ENCODE assay signal across 9 mouse cellular contexts in genomic region chr6:140819451-140819878, GRCm38 (mm10).
A peak's percentile ranks its signal among the peaks of the same experiment; 100 is the strongest.
DNase-seq lines count a peak whose midpoint lies in the region; ATAC-seq lines count a peak whose summit lies in the region.
"Had no signal": no experiment of that assay in that cellular context is flagged by ENCODE, and none has a peak within 500 bp of the region (broad histone marks: within the 10 kb centered on the region; RNA-seq: fewer than 3 reads in every experiment).

No protein-coding gene starts in this region.

- H3K4me2 ChIP-seq in heart, embryonic 12.5 days = no peak overlapping the region
- H3K4me2 ChIP-seq in embryonic facial prominence, embryonic 14.5 days (ENCODE audit: low read depth, low read length) = no peak overlapping the region

- DNase-seq in heart, embryonic 10.5 days (ENCODE audit: low spot score) = no peak
- peak; percentile 74 for DNase-seq in CD4-positive helper T cell, adult 2 months (ENCODE audit: low read depth, low spot score)
- DNase-seq in embryonic facial prominence, embryonic 14.5 days (ENCODE audit: low spot score) = peak; percentile 70
- peak; percentile 15 for DNase-seq in lung, postnatal 25 days (ENCODE audit: low spot score)
- DNase-seq in layer of hippocampus, postnatal 10 days (ENCODE audit: low spot score in 2 of 2) = no peak
- DNase-seq in ovary, postnatal 10 days (ENCODE audit: low spot score) = no peak
- no peak for DNase-seq in cerebellum, postnatal 25 days

- H3K9me3 ChIP-seq in heart, embryonic 12.5 days (replicated peaks) = no peaks in the 10 kb centered on the region
- H3K9me3 ChIP-seq in heart, embryonic 10.5 days = no peaks in the 10 kb centered on the region
- no peaks in the 10 kb centered on the region for H3K9me3 ChIP-seq in embryonic facial prominence, embryonic 14.5 days (ENCODE audit: control insufficient read depth, low read length)

- no peaks in the 10 kb centered on the region for H3K36me3 ChIP-seq in heart, embryonic 12.5 days
- H3K36me3 ChIP-seq in heart, embryonic 10.5 days = no peaks in the 10 kb centered on the region
- no peaks in the 10 kb centered on the region for H3K36me3 ChIP-seq in embryonic facial prominence, embryonic 14.5 days (ENCODE audit: control insufficient read depth, insufficient read depth, low read length)

- 68% methylated on average over 8 of the region's 8 CpGs for WGBS in heart, embryonic 12.5 days
- 79% methylated on average over 8 of the region's 8 CpGs for WGBS in heart, embryonic 10.5 days
- WGBS in embryonic facial prominence, embryonic 14.5 days = 50% methylated on average over 8 of the region's 8 CpGs

- H3K9ac ChIP-seq in heart, embryonic 12.5 days = no peak overlapping the region
- H3K9ac ChIP-seq in embryonic facial prominence, embryonic 14.5 days (ENCODE audit: low read depth, low read length) = no peak overlapping the region

- H3K27ac ChIP-seq in heart, embryonic 12.5 days (ENCODE audit: poor library complexity, severe bottlenecking) = no peak overlapping the region
- H3K27ac ChIP-seq in heart, embryonic 10.5 days = no peak overlapping the region
- no peak overlapping the region for H3K27ac ChIP-seq in embryonic facial prominence, embryonic 14.5 days (replicated peaks; ENCODE audit: low read depth, low read length)

- H3K27me3 ChIP-seq in heart, embryonic 12.5 days (replicated peaks) = no peaks in the 10 kb centered on the region
- no peaks in the 10 kb centered on the region for H3K27me3 ChIP-seq in heart, embryonic 10.5 days (ENCODE audit: insufficient read depth, poor library complexity, severe bottlenecking)
- H3K27me3 ChIP-seq in embryonic facial prominence, embryonic 14.5 days (replicated peaks; ENCODE audit: control insufficient read depth, insufficient read depth, low read length) = no peaks in the 10 kb centered on the region

- H3K4me3 ChIP-seq in heart, embryonic 12.5 days = no peak overlapping the region
- H3K4me3 ChIP-seq in heart, embryonic 10.5 days = no peak overlapping the region
- H3K4me3 ChIP-seq in embryonic facial prominence, embryonic 14.5 days (ENCODE audit: low read depth, low read length) = no peak overlapping the region
- H3K4me3 ChIP-seq: myocyte had no signal

- H3K4me1 ChIP-seq in heart, embryonic 12.5 days (replicated peaks) = peaks cover 3% of the 10 kb centered on the region; the same call in 1 of the 2 replicates
- H3K4me1 ChIP-seq in heart, embryonic 10.5 days = peaks cover 3% of the 10 kb centered on the region
- no peaks in the 10 kb centered on the region; the same call in 1 of the 2 replicates for H3K4me1 ChIP-seq in embryonic facial prominence, embryonic 14.5 days (ENCODE audit: control insufficient read depth, insufficient read depth, low read length)

- ATAC-seq in heart, embryonic 12.5 days (ENCODE audit: insufficient number of reproducible peaks, low FRiP score) = 0 out of 2 replicates have a peak, but pooled peaks have one; percentile 11
- ATAC-seq in embryonic facial prominence, embryonic 14.5 days (ENCODE audit: low read depth) = 0 out of 2 replicates have a peak, but pooled peaks have one; percentile 63

Comparison
In these comparisons a context has a peak if more than half of its experiments do, and no peak if none do; other contexts are left out.
1. DNase-seq: peak in CD4-positive helper T cell, adult 2 months (single experiment), embryonic facial prominence, embryonic 14.5 days (single experiment) and lung, postnatal 25 days (single experiment); none in heart, embryonic 10.5 days (single experiment), layer of hippocampus, postnatal 10 days (0 of 2), ovary, postnatal 10 days (single experiment) and cerebellum, postnatal 25 days (0 of 2).